Mouse (Mus musculus) bone marrow macrophage, adult 2 months (primary cell): ENCODE data around the gene Lamb3. TPM values are rescaled to one million over a fixed set of nuclear protein-coding genes. Genes with fewer than 3 reads are reported as not detected.
A peak's percentile ranks its signal among the peaks of the same experiment; 100 is the strongest.

ENCODE experiments used
- H3K27ac ChIP-seq: 2 replicates; pipeline ENCODE4 v1.5.1; 2012; ENCODE audit warnings: low read depth, low read length; ENCODE audit not compliant: insufficient read depth
- H3K4me1 ChIP-seq: 2 replicates; pipeline ENCODE4 v1.6.1; 2012; ENCODE audit warnings: low read length; ENCODE audit not compliant: control insufficient read depth, insufficient read depth
- H3K4me3 ChIP-seq: 2 replicates; pipeline ENCODE4 v1.5.1; 2012; ENCODE audit warnings: mild to moderate bottlenecking, low read length, moderate library complexity; ENCODE audit not compliant: insufficient read depth
- CTCF ChIP-seq: IDR thresholded peaks from 2 replicates; pipeline ENCODE4 v1.5.1; 2012; ENCODE audit warnings: low read depth, mild to moderate bottlenecking, low read length, moderate library complexity
- POLR2A ChIP-seq: IDR thresholded peaks from 2 replicates; pipeline ENCODE4 v1.6.1; 2012; ENCODE audit warnings: mild to moderate bottlenecking, low read depth, low read length, borderline replicate concordance
- polyA plus RNA-seq: library from polyadenylated mRNA; stranded (reverse); fragments of >200 nt; gene quantifications from 2 replicates; pipeline ENCODE4 v1.2.4, GENCODE M21; 2012; ENCODE audit not compliant: missing spikeins, insufficient read depth, insufficient read length

Gene Lamb3
- polyA plus RNA-seq = 0.50 TPM in 1 of 2 replicates, not detected in the other

DNA sequence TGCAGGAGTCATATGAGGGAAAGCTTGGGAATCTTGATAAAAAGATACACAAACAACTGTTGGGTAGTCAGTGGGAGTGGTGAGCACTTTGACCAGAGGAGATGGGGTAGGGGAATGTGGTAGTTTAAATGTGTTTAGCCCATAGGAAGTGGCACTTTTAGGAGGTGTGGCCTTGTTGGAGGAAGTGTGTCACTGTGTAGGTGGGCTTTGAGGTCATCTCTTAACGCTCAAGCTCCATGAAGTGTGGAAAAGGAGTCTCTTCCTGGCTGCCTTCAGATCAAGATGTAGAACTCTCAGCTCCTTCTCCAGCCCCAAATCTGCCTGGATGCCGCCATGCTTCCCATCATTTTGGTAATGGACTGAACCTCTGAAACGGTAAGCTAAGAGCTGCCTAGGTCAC, at the start of gene Lamb3:
Lamb3 (plus strand) TSS at position 197 of the 400 bp plus-strand sequence.
- no peak within 1 kb of the TSS for H3K4me3 ChIP-seq

GRCm38 (mm10) chr1:193159163-193159562, 48.3 kb upstream of the Lamb3 start:
- no peak overlapping the region for H3K27ac ChIP-seq
- TF ChIP-seq CTCF (no peak), POLR2A (no peak)
- H3K4me3 ChIP-seq = no peak overlapping the region
- peaks cover 23% of the 10 kb centered on the region for H3K4me1 ChIP-seq

More for the DNA sequence above, at the start of gene Lamb3:
- no peak within 1 kb of the TSS for H3K27ac ChIP-seq
- no peak for TF ChIP-seq CTCF
- TF ChIP-seq POLR2A = no peak
- peaks cover 2% of the 10 kb centered on the region; the same call in 1 of the 2 replicates for H3K4me1 ChIP-seq

DNA sequence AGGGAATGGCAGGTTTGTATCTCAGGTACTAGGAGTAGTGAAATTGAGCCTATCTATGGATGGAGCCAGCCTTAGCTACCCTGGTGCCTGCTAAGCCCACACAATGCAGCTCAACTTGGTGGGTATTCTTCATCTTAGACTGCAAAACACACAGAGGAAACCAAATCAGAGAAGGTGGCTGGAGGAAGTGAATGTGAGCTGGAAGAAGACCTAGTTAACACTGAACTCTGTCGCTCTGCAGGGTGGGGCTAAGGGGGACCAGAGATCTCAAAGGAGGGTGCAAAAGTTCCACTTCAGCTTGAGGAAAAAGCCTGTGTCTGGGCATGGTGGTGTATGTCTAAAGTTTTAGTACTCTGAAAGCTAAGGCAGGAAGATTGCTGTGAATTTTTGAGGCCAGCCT, 47.9 kb upstream of the Lamb3 start:
- Histone ChIP-seq H3K4me1 (peaks cover 23% of the 10 kb centered on the region), H3K27ac (peak overlapping the region; percentile 15; the same call in 1 of the 2 replicates), H3K4me3 (no peak overlapping the region)
- no peak for TF ChIP-seq CTCF
- TF ChIP-seq POLR2A = no peak

DNA sequence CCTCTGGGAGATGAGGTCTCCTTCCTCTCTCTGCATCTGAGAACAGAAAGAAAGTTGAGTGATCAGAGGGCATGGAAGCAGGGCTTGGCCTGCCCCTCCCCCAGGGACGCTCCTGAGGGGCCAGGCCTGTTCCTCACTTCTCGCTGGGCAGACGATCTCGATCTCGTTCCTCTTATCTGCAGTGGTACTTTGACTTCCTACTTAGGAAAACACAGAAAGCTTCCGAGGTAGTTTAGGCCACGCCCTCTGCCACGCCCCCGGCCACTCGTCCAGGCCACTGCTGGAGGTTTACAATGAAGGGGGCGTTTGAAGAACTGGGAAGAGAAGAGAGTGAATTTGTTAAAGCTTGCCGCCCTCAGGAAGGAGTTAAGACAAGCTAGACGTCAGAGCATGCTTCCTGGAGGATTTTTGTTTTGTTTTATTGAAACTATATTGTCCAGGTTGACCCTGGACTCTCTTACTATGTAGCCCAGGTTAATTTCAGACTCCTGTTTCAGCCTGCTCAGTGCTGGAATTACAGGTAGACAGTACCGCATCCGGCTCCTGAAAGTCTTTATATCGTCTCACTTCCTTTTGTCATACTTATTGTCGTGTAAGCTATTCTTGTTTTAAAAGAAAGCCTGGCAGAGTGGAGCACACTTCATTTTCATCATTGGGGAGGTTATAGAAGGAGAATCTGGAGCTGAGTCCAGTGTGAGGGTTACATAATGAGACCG, 47.0 kb upstream of the Lamb3 start:
- H3K4me3 ChIP-seq = no peak overlapping the region
- peak overlapping the region; percentile 15 for H3K27ac ChIP-seq
- H3K4me1 ChIP-seq = peaks cover 23% of the 10 kb centered on the region
- TF ChIP-seq POLR2A (no peak), CTCF (no peak)

GRCm38 (mm10) chr1:193167746-193168145, 39.8 kb upstream of the Lamb3 start, which contains the start of gene A130010J15Rik:
A130010J15Rik (plus strand) TSS chr1:193168046.
- Histone ChIP-seq H3K4me3 (no peak within 1 kb of the TSS), H3K4me1 (peaks cover 13% of the 10 kb centered on the region), H3K27ac (no peak within 1 kb of the TSS)
- TF ChIP-seq POLR2A (no peak), CTCF (no peak)

GRCm38 (mm10) chr1:193169228-193169627, 38.3 kb upstream of the Lamb3 start:
- TF ChIP-seq CTCF (no peak), POLR2A (no peak)
- Histone ChIP-seq H3K4me3 (no peak overlapping the region), H3K4me1 (peaks cover 16% of the 10 kb centered on the region), H3K27ac (no peak overlapping the region)

- Histone ChIP-seq H3K4me1 (peaks cover 21% of the 10 kb centered on the region), H3K27ac (no peak overlapping the region), H3K4me3 (no peak overlapping the region)
- TF ChIP-seq POLR2A = no peak
- no peak for TF ChIP-seq CTCF
These were observed 37.6 kb upstream of the Lamb3 start for GRCm38 (mm10) chr1:193169856-193170255.

- peak overlapping the region; percentile 66 for H3K27ac ChIP-seq
- TF ChIP-seq CTCF = no peak
- no peak for TF ChIP-seq POLR2A
- H3K4me1 ChIP-seq = peaks cover 23% of the 10 kb centered on the region
These were observed 34.3 kb upstream of the Lamb3 start for GRCm38 (mm10) chr1:193172991-193173809.

DNA sequence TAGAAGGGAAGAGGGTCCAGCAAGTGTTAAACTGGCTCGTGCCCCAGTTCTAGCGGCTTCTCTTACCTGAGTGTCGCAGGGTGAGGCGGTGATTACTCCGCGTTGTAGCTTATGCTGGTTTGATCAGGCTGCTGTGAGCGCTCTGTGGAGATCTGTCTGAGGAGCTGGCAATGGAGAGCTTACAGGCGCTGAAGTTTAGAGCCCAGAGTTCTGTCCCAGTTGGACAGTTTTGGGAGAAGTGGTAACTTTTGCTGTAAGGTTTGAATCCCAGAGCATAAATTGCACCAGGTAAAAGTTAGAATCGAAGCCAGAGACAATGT, 33.7 kb upstream of the Lamb3 start:
- TF ChIP-seq CTCF = no peak
- TF ChIP-seq POLR2A = no peak
- H3K27ac ChIP-seq = peak overlapping the region; percentile 66
- peak overlapping the region; percentile 74 for H3K4me3 ChIP-seq
- H3K4me1 ChIP-seq = peaks cover 23% of the 10 kb centered on the region

More at GRCm38 (mm10) chr1:193172991-193173809, 34.3 kb upstream of the Lamb3 start:
- H3K4me3 ChIP-seq = peak overlapping the region; percentile 74
